Mouse (Mus musculus) forebrain, embryonic 13.5 days (tissue): Measurements from ENCODE around the gene Nat8f4. TPM values are rescaled to one million over a fixed set of nuclear protein-coding genes. Genes with fewer than 3 reads are reported as not detected.
"Not testable (repeated sequence)": the region's sequence is repeated elsewhere in the genome, so short reads cannot be mapped to it uniquely, and the experiment has no call there.

Source experiments
- ATAC-seq: fragments of 200-750 bp; cut with Nextera tagmentation; 2 replicates; pipeline ENCODE4 v1.8.0; 2017
- H3K27ac ChIP-seq: fragments of 300-500 bp; sonication (generic); 2 replicates; pipeline ENCODE4 v1.5.1; 2015; ENCODE audit warnings: inconsistent platforms, mild to moderate bottlenecking, moderate library complexity
- H3K27me3 ChIP-seq: fragments of 300-500 bp; sonication (generic); 2 replicates; pipeline ENCODE4 v1.6.1; 2015; ENCODE audit warnings: mild to moderate bottlenecking, inconsistent platforms
- H3K36me3 ChIP-seq: fragments of 300-500 bp; sonication (generic); 2 replicates; pipeline ENCODE4 v1.6.1; 2015; ENCODE audit warnings: mild to moderate bottlenecking, inconsistent platforms; ENCODE audit not compliant: poor library complexity, severe bottlenecking
- H3K4me1 ChIP-seq: fragments of 300-500 bp; sonication (generic); 2 replicates; pipeline ENCODE4 v1.6.1; 2015; ENCODE audit warnings: inconsistent platforms
- H3K4me2 ChIP-seq: fragments of 300-500 bp; sonication (generic); 2 replicates; pipeline ENCODE4 v1.6.1; 2015; ENCODE audit warnings: inconsistent platforms, mild to moderate bottlenecking, moderate library complexity
- H3K4me3 ChIP-seq: fragments of 300-500 bp; sonication (generic); 2 replicates; pipeline ENCODE4 v1.5.1; 2015; ENCODE audit warnings: mild to moderate bottlenecking, inconsistent platforms
- H3K9ac ChIP-seq: fragments of 300-500 bp; sonication (generic); 2 replicates; pipeline ENCODE4 v1.6.1; 2015; ENCODE audit warnings: mild to moderate bottlenecking, inconsistent platforms
- H3K9me3 ChIP-seq: fragments of 300-500 bp; sonication (generic); replicated peaks from 2 replicates; pipeline ENCODE4 v1.6.1; 2016; ENCODE audit warnings: inconsistent platforms
- WGBS: fragments of 180-500 bp; shearing (Covaris S2); methylation state at CpG from one replicate; pipeline ENCODE4 v1.1.7; 2015; 5-methylcytosine and 5-hydroxymethylcytosine counted together
- polyA plus RNA-seq: library from polyadenylated mRNA; unstranded; fragments of >200 nt; fragmentation: Nextera tagmentation; extraction: Ambion mirVana; gene quantifications from 2 replicates; pipeline ENCODE4 v1.2.1, GENCODE M21; 2015

Nat8f4 gene
- polyA plus RNA-seq, 1 experiment from 2014 or later = 8.1 TPM

DNA sequence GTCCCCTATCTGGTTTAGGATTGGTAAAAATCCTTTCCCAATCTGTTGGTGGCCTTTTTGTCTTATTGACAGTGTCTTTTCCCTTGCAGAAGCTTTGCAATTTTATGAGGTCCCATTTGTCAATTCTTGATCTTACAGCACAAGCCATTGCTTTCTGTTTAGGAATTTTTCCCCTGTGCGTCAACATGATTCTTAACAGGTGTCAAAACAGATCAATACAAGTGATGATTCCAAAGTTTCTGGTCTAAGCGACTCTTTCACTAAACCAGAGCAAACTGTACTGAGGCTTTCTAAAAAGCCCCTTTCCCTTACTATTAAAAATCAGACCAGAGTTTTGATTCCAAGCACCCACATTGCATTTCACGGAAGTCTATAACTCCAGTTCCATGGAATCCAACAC is 13.7 kb upstream of the Nat8f4 start:
- H3K27ac ChIP-seq, H3K4me3 ChIP-seq, H3K9me3 ChIP-seq, ATAC-seq, H3K9ac ChIP-seq, H3K27me3 ChIP-seq, H3K4me2 ChIP-seq: not testable (repeated sequence)
- WGBS = 95% methylated on average over 3 of the region's 3 CpGs
- Histone ChIP-seq H3K36me3 (peaks cover 19% of the 10 kb centered on the region), H3K4me1 (peaks cover 19% of the 10 kb centered on the region)

DNA sequence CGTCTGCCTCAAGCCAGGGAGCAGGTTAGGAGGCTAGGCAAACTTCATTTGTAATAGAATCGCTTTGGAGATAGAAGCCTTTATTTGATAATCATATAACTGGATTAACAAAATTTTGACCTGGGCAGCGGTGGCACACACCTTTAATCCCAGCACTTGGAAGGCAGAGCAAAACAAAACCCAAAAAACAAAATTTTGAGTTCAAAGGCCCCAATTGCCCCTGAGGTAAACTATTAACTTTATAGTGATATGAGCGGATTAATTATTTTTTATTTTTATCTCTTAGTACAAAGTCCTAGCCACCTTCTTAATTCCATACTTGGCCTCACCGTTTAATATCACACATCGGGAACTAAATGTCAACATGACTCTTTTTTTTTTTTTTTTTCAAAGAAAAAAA is 11.9 kb upstream of the Nat8f4 start:
- Histone ChIP-seq H3K36me3 (peaks cover 8% of the 10 kb centered on the region), H3K27ac (0 out of 2 replicates have a peak overlapping the region, but pooled peaks have one; percentile 78), H3K9me3 (no peaks in the 10 kb centered on the region), H3K4me1 (peaks cover 19% of the 10 kb centered on the region), H3K9ac (peak overlapping the region; percentile 81), H3K4me2 (peak overlapping the region; percentile 82), H3K27me3 (no peaks in the 10 kb centered on the region), H3K4me3 (peak overlapping the region; percentile 62)
- 83% methylated on average over 6 of the region's 6 CpGs for WGBS
- no peak for ATAC-seq

DNA sequence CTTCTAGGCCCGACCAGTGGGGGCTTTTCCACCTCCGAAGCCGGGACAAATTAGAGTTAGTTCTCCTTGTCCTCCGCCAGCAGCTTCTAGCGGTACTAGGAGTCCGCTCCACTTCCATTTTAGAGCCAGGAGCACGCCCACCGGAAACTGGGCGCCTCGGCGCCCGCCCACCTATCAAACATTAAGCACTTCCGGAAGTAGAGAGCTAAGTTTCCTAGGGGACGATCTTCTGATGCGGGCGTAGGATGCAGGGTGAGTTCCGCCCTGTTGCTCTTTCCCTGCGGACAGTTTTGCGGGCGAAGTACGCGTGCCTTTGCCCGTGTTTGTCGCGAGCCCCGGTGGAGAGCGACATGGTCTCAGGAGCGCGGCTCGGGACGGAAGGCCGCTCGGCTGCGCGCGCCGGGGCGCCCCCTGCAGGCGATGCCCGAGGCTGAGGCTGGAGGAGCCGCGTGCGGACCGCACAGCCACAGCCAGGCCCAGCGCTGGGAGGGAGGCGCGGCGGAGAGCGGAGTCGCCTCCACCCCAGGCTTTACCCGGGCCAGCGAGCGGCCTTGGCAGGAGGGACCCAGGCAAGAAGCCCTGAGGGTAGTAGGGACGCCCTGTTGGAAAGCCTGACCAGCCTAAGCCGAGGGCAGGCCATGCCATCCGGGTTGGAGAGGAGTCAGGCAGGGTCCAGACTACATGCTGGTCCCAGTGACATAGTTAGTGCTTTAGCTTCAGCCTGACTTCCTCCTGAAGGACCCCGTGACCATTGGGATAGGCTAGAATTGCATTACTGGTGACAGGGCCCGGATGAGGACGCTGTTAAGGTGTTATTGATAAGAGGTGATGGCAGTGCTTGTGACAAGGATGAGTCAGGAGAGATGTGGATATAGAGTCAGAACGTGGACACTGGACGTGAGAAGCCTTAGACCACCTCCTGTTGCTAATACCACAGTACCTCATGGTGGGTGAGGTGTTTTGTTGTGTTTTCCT is 11.1 kb upstream of the Nat8f4 start, which contains the start of gene Nat8f1:
Nat8f1 (minus strand) TSS at position 149 of the 975 bp plus-strand sequence.
- not testable (repeated sequence) for H3K9me3 ChIP-seq, H3K27me3 ChIP-seq, H3K36me3 ChIP-seq
- peaks cover 19% of the 10 kb centered on the region for H3K4me1 ChIP-seq
- peak within 1 kb of the TSS; percentile 62 for H3K4me3 ChIP-seq
- H3K27ac ChIP-seq = peak within 1 kb of the TSS; percentile 78
- peak; percentile 96 for ATAC-seq
- peak within 1 kb of the TSS; percentile 82 for H3K4me2 ChIP-seq
- 1% methylated on average over 60 of the region's 61 CpGs for WGBS
- H3K9ac ChIP-seq = peak within 1 kb of the TSS; percentile 81

DNA sequence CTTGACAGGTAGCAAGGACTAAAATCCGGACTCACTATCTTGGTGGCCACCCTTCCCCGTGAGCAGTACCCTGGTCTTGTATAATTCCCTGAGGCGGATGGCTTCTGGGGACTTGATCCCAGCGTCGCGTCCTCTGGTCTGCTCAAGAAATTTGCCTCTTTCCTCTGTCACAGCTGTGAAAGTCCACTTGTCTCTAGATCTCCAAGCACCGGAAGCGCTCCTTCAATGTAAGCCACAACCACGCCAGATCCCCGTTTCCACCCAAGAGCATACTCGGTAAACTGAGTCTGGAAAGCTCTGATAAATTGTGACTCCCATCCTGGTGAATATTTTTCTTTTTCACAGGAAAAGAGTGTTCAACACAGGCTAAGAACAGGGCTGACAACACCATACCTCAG is 10.5 kb upstream of the Nat8f4 start:
- H3K9me3 ChIP-seq = no peaks in the 10 kb centered on the region

DNA sequence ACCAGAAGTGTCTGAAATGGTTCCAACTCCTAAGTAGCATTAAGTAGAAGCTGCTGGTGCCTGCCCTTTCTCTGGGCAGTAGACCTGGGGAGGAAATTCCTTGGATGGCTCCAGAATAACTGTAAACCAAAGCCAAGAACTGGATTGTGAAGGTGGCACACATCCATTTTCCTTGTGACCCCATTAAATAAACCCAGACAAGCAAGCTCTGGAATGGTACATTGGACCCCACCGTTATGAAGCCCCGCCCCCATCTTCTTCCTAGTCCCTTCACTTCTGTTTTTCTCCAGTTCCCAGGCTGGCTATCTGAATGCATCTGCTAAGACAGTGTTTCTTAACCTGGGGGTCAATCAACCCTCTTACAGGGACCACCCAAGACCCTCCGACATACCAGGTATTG is 6.9 kb upstream of the Nat8f4 start, which contains the start of gene Tprkb:
Tprkb (plus strand) TSS at position 279 of the 400 bp plus-strand sequence.
- Histone ChIP-seq H3K27me3 (no peaks in the 10 kb centered on the region), H3K9me3 (no peaks in the 10 kb centered on the region), H3K27ac (no peak within 1 kb of the TSS), H3K4me3 (no peak within 1 kb of the TSS), H3K4me1 (peaks cover 18% of the 10 kb centered on the region), H3K9ac (no peak within 1 kb of the TSS), H3K36me3 (no peaks in the 10 kb centered on the region), H3K4me2 (no peak within 1 kb of the TSS)
- no peak for ATAC-seq
- WGBS = 87% methylated on average over 3 of the region's 3 CpGs

More for the DNA sequence above, 10.5 kb upstream of the Nat8f4 start:
- Histone ChIP-seq H3K27me3 (no peaks in the 10 kb centered on the region), H3K4me2 (peak overlapping the region; percentile 82), H3K36me3 (no peaks in the 10 kb centered on the region), H3K4me1 (peaks cover 19% of the 10 kb centered on the region), H3K4me3 (peak overlapping the region; percentile 62), H3K27ac (peak overlapping the region; percentile 78; the same call in 1 of the 2 replicates), H3K9ac (peak overlapping the region; percentile 81)
- ATAC-seq = peak; percentile 27; the same call in 1 of the 2 replicates
- 5% methylated on average over 11 of the region's 11 CpGs for WGBS

DNA sequence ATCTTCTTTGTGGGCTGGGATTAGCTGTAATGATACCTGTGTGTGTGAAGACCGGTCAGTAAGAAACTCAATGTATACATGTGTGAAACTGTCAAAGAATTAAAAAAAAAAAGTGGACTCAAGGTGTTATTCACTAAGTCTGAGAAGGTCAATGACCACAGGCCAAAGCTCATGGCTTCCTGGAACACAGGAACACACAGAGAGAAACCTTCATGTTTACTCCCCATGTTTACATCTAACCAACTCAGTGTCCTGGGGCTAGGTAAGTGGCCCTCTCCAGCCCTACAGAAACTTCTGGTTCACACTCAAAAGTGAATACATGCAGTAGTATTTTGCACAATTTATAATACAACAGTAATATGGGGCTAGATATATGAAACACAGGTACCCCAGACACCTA is 5.0 kb upstream of the Nat8f4 start:
- no peaks in the 10 kb centered on the region for H3K27me3 ChIP-seq
- no peaks in the 10 kb centered on the region for H3K9me3 ChIP-seq
- no peaks in the 10 kb centered on the region for H3K36me3 ChIP-seq
- no peak for ATAC-seq
- no peak overlapping the region for H3K4me3 ChIP-seq
- 96% methylated on average over 1 of the region's 1 CpGs for WGBS
- peaks cover 7% of the 10 kb centered on the region for H3K4me1 ChIP-seq
- H3K9ac ChIP-seq = no peak overlapping the region
- H3K4me2 ChIP-seq = no peak overlapping the region
- no peak overlapping the region for H3K27ac ChIP-seq

DNA sequence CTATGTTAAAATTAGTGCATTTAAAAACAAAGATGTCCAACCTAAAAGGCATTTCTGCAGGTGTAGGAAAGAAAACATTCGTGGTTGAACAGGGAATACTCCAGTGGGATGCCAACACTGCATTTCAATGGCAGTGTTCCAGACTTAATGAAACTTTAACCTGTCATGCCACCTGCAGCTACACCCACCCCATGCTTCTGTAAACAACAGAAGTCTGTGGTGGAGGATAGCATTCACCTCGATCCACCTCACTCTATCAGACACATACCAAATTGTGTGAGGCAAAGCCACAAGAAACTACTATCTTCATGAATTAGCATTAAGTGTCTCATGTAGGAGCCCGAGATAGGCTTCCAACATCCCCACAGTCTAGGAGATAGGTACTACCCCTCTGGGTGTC is 3.7 kb upstream of the Nat8f4 start:
- 73% methylated on average over 3 of the region's 3 CpGs for WGBS
- no peak overlapping the region for H3K27ac ChIP-seq

DNA sequence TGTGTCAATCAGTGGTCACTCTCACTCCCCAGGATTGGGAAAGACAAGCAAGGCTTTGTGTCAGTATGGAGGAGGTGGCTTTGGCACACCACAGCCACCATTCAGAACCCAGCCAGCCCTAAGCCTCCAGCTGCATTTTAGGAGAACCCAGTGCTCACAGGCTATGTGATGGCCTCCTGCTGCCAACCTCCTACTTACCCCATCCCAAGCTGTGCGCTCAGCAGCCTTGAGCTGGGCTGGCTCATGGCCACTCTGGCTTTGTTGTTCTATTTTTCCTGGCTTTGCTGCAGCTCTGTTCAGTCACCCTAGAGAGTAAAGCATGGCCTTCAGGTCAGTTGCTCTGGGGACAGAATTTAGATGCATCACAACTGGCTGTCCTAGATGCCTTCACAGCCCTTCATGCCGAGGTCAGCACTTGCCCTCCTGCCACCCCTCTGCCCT is 2.2 kb upstream of the Nat8f4 start:
- H3K4me2 ChIP-seq, H3K4me1 ChIP-seq, H3K36me3 ChIP-seq, H3K9me3 ChIP-seq, H3K4me3 ChIP-seq, ATAC-seq, H3K9ac ChIP-seq, H3K27ac ChIP-seq, H3K27me3 ChIP-seq: not testable (repeated sequence)
- 72% methylated on average over 2 of the region's 2 CpGs for WGBS

More for the DNA sequence above, 3.7 kb upstream of the Nat8f4 start:
- Histone ChIP-seq H3K9me3 (no peaks in the 10 kb centered on the region), H3K4me1 (0 out of 2 replicates have a peak, but pooled peaks cover 3% of the 10 kb centered on the region), H3K4me3 (no peak overlapping the region), H3K9ac (no peak overlapping the region), H3K4me2 (no peak overlapping the region), H3K27me3 (no peaks in the 10 kb centered on the region), H3K36me3 (no peaks in the 10 kb centered on the region)
- no peak for ATAC-seq

DNA sequence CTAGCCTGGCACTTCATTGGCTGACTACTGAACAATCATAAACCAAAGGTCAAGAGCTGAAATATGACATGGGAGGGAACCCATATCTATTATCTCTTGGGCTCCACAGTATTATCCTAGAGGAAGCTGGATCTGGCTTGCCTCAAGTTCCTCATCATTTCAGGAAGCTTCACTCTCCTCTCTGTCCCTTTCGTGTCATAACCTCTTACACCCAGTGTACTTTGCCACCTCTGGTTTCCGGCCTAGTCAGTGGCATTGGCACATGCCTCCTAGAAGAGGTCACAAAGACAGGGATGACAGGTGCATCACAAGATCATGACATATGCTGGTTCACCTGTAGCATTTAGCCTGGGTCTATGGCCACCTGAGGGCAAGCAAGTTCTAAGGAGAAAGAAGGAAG is 2.4 kb downstream of the Nat8f4 start:
- no peak for ATAC-seq
- Histone ChIP-seq H3K9ac (no peak overlapping the region), H3K36me3 (no peaks in the 10 kb centered on the region), H3K27ac (no peak overlapping the region), H3K27me3 (no peaks in the 10 kb centered on the region), H3K9me3 (no peaks in the 10 kb centered on the region), H3K4me1 (0 out of 2 replicates have a peak, but pooled peaks cover 3% of the 10 kb centered on the region), H3K4me2 (no peak overlapping the region), H3K4me3 (no peak overlapping the region)
- WGBS = 96% methylated on average over 2 of the region's 2 CpGs

DNA sequence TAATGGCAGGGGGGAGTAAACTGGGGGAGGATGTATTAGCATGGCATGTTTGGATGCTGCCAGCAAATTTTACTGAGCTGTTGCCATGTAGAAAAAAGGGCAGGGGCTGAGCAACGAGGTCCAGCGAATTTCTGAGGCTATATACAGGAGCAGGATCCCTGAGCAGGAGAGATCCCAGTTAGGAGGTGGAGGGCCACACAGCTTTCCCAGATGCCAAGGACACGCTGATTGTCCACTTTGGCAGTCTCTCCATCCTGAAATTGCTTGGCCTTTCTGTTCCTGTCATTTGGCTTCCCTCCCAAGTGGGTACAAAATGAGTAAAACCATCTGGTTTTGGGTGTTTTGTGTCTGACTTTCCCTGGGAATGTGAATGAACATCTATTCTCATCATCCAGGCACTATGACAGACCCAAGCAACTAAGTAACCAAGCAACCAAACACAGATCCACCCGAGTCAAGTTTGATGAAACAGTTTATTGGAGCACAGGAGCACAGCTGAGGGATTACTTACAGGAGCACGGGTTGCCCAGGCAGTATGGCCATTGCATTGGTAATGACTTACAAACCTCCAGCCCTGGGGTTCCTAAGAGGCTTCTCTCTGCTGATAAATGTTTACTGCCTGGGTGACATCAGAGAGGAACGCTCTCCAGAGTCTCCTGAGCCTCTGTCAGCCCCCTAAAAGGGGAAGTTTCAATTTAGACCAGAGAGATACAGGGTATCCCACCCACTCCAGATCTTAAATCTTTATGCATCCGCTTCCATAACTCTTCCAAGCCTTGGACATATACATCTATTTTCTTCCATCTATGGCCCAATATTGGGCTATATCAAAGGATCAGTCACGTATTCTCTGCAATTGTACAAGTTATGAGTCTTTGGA is 5.8 kb downstream of the Nat8f4 start:
- not testable (repeated sequence) for H3K4me1 ChIP-seq, H3K9me3 ChIP-seq, H3K9ac ChIP-seq, ATAC-seq, H3K27ac ChIP-seq, H3K36me3 ChIP-seq, H3K4me3 ChIP-seq, H3K4me2 ChIP-seq, H3K27me3 ChIP-seq
- 75% methylated on average over 7 of the region's 8 CpGs for WGBS

DNA sequence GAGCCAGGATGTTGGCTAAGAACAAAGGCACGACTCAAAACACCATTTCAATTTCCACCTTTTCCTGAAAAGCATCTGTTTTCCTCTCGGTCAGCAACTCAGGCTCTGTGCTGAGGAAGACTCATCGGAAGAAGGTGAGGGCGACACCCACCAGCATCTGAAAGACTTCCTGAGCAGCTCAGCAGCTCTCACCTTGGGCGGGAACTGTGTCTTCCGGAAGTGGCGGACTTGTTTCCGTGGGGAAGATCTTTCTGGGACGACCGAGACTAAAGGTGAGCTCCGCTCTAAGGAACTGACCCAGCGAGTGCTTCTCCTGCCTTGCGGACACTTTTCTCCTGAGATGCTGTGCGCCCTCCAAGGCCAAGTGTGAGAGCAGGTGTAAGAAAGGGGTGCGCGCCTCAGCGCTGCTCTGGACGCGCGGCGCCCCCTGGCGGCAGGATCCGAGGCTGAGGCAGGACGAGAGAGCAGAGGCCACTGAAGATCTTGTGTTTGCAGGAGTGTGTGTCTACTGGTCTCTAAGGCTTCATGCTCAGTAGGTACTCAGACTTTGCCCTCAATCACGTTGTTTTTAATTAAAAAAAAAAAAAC is 9.5 kb downstream of the Nat8f4 start:
- not testable (repeated sequence) for H3K36me3 ChIP-seq, H3K9me3 ChIP-seq, ATAC-seq, H3K27ac ChIP-seq, H3K27me3 ChIP-seq, H3K9ac ChIP-seq, H3K4me3 ChIP-seq, H3K4me1 ChIP-seq, H3K4me2 ChIP-seq
- WGBS = 69% methylated on average over 25 of the region's 25 CpGs
